Mouse (Mus musculus): Measurements from ENCODE around the gene Ythdf1. TPM values are rescaled to one million over a fixed set of nuclear protein-coding genes. Genes with fewer than 3 reads are reported as not detected.

Ythdf1 gene
- polyA plus RNA-seq, 1 experiment from 2014 or later, result 27.1 TPM

DNA sequence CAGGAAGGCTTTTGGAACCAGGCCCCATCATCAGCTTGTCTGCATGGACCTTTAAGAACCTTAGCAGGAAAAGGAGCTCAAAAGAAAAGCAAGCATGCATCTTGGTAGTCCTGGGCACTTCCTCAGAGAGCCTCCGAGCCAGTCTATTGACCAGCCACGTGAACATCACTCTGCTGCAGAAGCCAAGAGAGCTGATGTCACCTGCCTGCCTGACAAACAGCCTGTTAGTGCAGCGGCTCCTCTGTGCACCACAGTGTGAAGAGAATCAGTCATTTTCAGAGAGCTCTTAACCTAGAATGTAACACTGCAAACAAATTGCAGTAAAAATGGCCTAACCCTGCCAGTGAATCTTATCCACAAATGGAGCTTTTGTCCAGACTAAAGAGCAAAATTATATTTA, 50.7 kb downstream of the Ythdf1 start:
- no peak overlapping the region for H3K4me3 ChIP-seq (ENCODE audit: low read depth, low read length)
- H3K9me3 ChIP-seq (ENCODE audit: control insufficient read depth, low read depth, low read length), result no peaks in the 10 kb centered on the region
- no peak for ATAC-seq (ENCODE audit: insufficient number of reproducible peaks, insufficient read depth, low FRiP score, low read depth)
- H3K27me3 ChIP-seq (ENCODE audit: control insufficient read depth, insufficient read depth, low read length), result no peaks in the 10 kb centered on the region
- H3K27ac ChIP-seq (ENCODE audit: low read length), result no peak overlapping the region
- H3K36me3 ChIP-seq (ENCODE audit: control insufficient read depth, insufficient read depth, low read length), result no peaks in the 10 kb centered on the region
- WGBS, result 48% methylated on average over 3 of the region's 3 CpGs
- no peaks in the 10 kb centered on the region for H3K4me1 ChIP-seq (ENCODE audit: control insufficient read depth, insufficient read depth, low read length)
- no peak overlapping the region for H3K4me2 ChIP-seq (replicated peaks; ENCODE audit: low read depth, low read length)
- no peak overlapping the region for H3K9ac ChIP-seq (replicated peaks; ENCODE audit: low read depth, low read length)

DNA sequence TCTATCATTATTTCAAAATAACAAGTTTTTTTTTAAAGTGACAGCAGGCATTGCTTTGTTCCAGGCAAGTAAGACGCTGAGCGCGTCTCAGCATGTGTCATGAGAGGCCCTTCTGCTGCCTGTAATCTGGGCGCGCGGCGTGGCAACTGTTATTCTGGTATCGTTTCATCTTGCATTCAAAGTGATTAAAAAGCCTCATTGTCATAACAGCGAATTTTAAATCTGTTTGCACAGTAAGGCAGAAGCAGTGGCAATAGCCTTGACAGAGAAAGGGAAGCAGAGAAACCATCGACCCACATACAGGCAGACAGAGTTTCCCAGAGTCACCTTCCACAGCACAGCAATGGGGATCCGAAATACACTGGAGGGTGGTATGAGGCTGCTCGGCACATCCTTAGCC, 59.2 kb downstream of the Ythdf1 start:
- no peaks in the 10 kb centered on the region for H3K9me3 ChIP-seq (ENCODE audit: control insufficient read depth, low read depth, low read length)
- H3K27me3 ChIP-seq (ENCODE audit: control insufficient read depth, insufficient read depth, low read length), result no peaks in the 10 kb centered on the region
- H3K4me3 ChIP-seq (ENCODE audit: low read depth, low read length), result no peak overlapping the region
- H3K9ac ChIP-seq (replicated peaks; ENCODE audit: low read depth, low read length), result no peak overlapping the region
- no peak overlapping the region for H3K27ac ChIP-seq (ENCODE audit: low read length)
- ATAC-seq (ENCODE audit: insufficient number of reproducible peaks, insufficient read depth, low FRiP score, low read depth), result no peak
- 75% methylated on average over 12 of the region's 12 CpGs for WGBS
- no peak overlapping the region for H3K4me2 ChIP-seq (replicated peaks; ENCODE audit: low read depth, low read length)
- no peaks in the 10 kb centered on the region for H3K36me3 ChIP-seq (ENCODE audit: control insufficient read depth, insufficient read depth, low read length)
- H3K4me1 ChIP-seq (ENCODE audit: control insufficient read depth, insufficient read depth, low read length), result no peaks in the 10 kb centered on the region

DNA sequence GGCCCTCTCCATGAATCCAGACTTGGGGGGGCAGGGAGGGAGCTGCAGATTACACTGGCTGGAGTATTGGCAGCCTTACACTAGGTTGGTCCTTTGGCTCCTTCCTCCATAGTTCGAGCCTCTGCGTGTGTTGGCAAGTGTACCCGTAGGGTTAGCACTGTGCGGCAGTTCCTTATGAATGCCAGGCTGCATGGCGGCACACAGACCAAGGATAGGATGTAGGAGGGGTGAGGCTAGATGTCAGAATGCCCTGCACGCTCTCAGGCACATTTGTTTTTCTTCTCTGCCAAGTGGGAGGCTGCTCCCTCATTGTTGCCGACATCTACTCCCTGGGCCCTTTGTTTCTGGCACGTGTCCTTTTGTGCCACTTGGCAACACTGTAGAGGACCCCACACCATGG, 63.6 kb downstream of the Ythdf1 start:
- 75% methylated on average over 8 of the region's 8 CpGs for WGBS
- H3K36me3 ChIP-seq (ENCODE audit: control insufficient read depth, insufficient read depth, low read length), result no peaks in the 10 kb centered on the region
- no peak overlapping the region for H3K27ac ChIP-seq (ENCODE audit: low read length)
- H3K4me3 ChIP-seq (ENCODE audit: low read depth, low read length), result no peak overlapping the region
- 0 out of 2 replicates have a peak, but pooled peaks cover 2% of the 10 kb centered on the region for H3K27me3 ChIP-seq (ENCODE audit: control insufficient read depth, insufficient read depth, low read length)
- no peaks in the 10 kb centered on the region for H3K9me3 ChIP-seq (ENCODE audit: control insufficient read depth, low read depth, low read length)
- ATAC-seq (ENCODE audit: insufficient number of reproducible peaks, insufficient read depth, low FRiP score, low read depth), result no peak
- H3K4me1 ChIP-seq (ENCODE audit: control insufficient read depth, insufficient read depth, low read length), result no peaks in the 10 kb centered on the region
- H3K4me2 ChIP-seq (replicated peaks; ENCODE audit: low read depth, low read length), result no peak overlapping the region
- H3K9ac ChIP-seq (replicated peaks; ENCODE audit: low read depth, low read length), result no peak overlapping the region

DNA sequence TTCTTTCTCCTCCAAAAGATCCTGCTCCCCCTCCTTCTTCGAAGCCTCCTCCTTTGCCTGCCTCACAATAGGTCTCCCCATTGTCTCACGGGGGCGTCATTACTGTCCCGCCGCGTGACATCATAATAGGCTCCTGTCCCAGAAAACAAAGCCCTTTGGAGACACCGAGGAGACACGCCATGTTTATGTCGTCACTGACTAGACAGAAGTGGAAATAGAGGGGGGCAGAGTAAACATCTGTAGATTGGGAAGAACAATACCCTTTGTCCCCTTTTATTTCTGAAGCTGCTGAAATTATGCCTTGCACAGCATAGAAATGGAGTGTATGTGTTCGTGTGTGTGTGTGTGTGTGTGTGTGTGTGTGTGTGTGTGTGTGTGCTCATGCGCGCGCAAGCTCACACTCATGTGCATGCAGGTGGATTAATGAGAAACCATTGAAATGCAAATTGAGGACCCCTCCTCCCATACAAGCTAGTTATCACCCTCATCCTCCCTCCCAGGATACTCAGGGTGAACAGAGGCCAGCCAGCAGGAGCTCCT, 65.7 kb downstream of the Ythdf1 start:
- Histone ChIP-seq H3K4me1 (ENCODE audit: control insufficient read depth, insufficient read depth, low read length) (no peaks in the 10 kb centered on the region), H3K4me3 (ENCODE audit: low read depth, low read length) (no peak overlapping the region), H3K9me3 (ENCODE audit: control insufficient read depth, low read depth, low read length) (no peaks in the 10 kb centered on the region), H3K9ac (replicated peaks; ENCODE audit: low read depth, low read length) (no peak overlapping the region), H3K27ac (ENCODE audit: low read length) (no peak overlapping the region), H3K36me3 (ENCODE audit: control insufficient read depth, insufficient read depth, low read length) (no peaks in the 10 kb centered on the region), H3K27me3 (ENCODE audit: control insufficient read depth, insufficient read depth, low read length) (0 out of 2 replicates have a peak, but pooled peaks cover 2% of the 10 kb centered on the region), H3K4me2 (replicated peaks; ENCODE audit: low read depth, low read length) (no peak overlapping the region)
- no peak for ATAC-seq (ENCODE audit: insufficient number of reproducible peaks, insufficient read depth, low FRiP score, low read depth)
- WGBS, result 17% methylated on average over 13 of the region's 13 CpGs

Small RNA genes within 50 kb of the gene (microRNA-seq; reads per million reads assigned to microRNA genes)
- not detected for gene Mir124a-3

Other genes with a start within 250 kb of the Ythdf1 start
- 39.4 and 41.2 TPM in 2 replicates for gene Dido1, start 210.9 kb downstream of the Ythdf1 start, polyA plus RNA-seq (2014; fragmentation: Nextera tagmentation; extraction: Ambion mirVana)
- 53.4 and 57.1 TPM in 2 replicates for gene Gid8, start 210.8 kb downstream of the Ythdf1 start, polyA plus RNA-seq (2014; fragmentation: Nextera tagmentation; extraction: Ambion mirVana)
- 1.7 and 1.9 TPM in 2 replicates for gene Slc17a9, start 195.7 kb downstream of the Ythdf1 start, polyA plus RNA-seq (2014; fragmentation: Nextera tagmentation; extraction: Ambion mirVana)
- not detected in 2 replicates for gene Bhlhe23, start 144.0 kb downstream of the Ythdf1 start, polyA plus RNA-seq (2014; fragmentation: Nextera tagmentation; extraction: Ambion mirVana)
- gene Birc7, start 8.1 kb upstream of the Ythdf1 start, polyA plus RNA-seq (2014; fragmentation: Nextera tagmentation; extraction: Ambion mirVana), result 0.17 TPM in 1 of 2 replicates, not detected in the other
- 66.2 and 72.2 TPM in 2 replicates for gene Nkain4, start 33.8 kb upstream of the Ythdf1 start, polyA plus RNA-seq (2014; fragmentation: Nextera tagmentation; extraction: Ambion mirVana)
- gene Arfgap1, start 46.3 kb upstream of the Ythdf1 start, polyA plus RNA-seq (2014; fragmentation: Nextera tagmentation; extraction: Ambion mirVana), result 90.4 and 95.0 TPM in 2 replicates
- gene Col20a1, start 65.6 kb upstream of the Ythdf1 start, polyA plus RNA-seq (2014; fragmentation: Nextera tagmentation; extraction: Ambion mirVana), result 0.53 and 1.1 TPM in 2 replicates
- 1.5 and 2.2 TPM in 2 replicates for gene Chrna4, start 122.6 kb upstream of the Ythdf1 start, polyA plus RNA-seq (2014; fragmentation: Nextera tagmentation; extraction: Ambion mirVana)
- gene Kcnq2, start 214.4 kb upstream of the Ythdf1 start, polyA plus RNA-seq (2014; fragmentation: Nextera tagmentation; extraction: Ambion mirVana), result 3.0 TPM in 2 replicates
- gene Eef1a2, start 236.1 kb upstream of the Ythdf1 start, polyA plus RNA-seq (2014; fragmentation: Nextera tagmentation; extraction: Ambion mirVana), result 0.23 and 0.28 TPM in 2 replicates

Data from stomach, embryonic 14.5 days (tissue).